Mouse (Mus musculus): Measurements from ENCODE around the gene Ccdc183. TPM values are rescaled to one million over a fixed set of nuclear protein-coding genes. Genes with fewer than 3 reads are reported as not detected.

Ccdc183 gene
- polyA plus RNA-seq, 1 experiment from 2014 or later = 0.13 TPM

DNA sequence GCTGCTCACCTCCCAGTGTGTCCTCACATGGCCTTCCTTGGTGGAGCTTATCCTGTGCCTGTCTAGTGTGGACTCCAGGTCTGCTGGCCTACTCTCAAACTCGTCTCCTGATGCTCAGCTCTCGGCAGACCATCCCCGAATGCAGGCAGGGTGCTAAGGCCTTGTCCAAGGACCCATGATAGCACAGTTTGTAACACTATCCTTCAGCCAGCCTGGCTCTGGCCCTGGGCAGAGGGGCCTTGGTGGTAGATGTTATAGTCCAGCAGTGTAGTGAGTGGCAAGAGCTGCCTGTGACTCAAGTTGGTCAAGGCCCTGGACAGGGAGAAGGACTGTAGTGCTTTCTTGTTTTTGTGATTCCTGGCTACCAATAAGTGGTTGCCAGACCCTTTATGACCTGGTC lies 16.1 kb upstream of the Ccdc183 start:
- DNase-seq (ENCODE audit: low spot score) = no peak
- Histone ChIP-seq H3K4me3 (no peak overlapping the region), H3K27ac (no peak overlapping the region), H3K27me3 (ENCODE audit: low read depth, poor library complexity, severe bottlenecking) (no peaks in the 10 kb centered on the region), H3K9me3 (replicated peaks) (no peaks in the 10 kb centered on the region), H3K4me1 (peaks cover 3% of the 10 kb centered on the region; the same call in 1 of the 2 replicates), H3K36me3 (no peaks in the 10 kb centered on the region)
- 82% methylated on average over 3 of the region's 3 CpGs for WGBS

DNA sequence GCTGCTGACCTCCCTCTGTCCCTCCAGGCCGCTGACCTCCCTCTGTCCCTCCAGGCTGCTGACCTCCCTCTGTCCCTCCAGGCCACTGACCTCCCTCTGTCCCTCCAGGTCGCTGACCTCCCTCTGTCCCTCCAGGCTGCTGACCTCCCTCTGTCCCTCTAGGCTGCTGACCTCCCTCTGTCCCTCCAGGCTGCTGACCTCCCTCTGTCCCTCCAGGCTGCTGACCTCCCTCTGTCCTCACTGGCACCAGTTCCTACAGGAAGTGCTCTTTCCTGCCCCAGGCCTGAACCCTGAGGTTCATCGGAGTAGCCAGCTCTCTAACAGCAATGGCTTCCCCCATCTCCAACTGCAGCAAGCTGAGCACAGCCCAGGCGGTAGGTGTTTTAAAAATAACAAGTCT lies 11.3 kb upstream of the Ccdc183 start:
- 35% methylated on average over 4 of the region's 4 CpGs for WGBS
- no peaks in the 10 kb centered on the region for H3K9me3 ChIP-seq (replicated peaks)
- H3K27me3 ChIP-seq (ENCODE audit: low read depth, poor library complexity, severe bottlenecking) = no peaks in the 10 kb centered on the region
- no peak overlapping the region for H3K27ac ChIP-seq
- no peaks in the 10 kb centered on the region for H3K36me3 ChIP-seq
- peaks cover 10% of the 10 kb centered on the region; the same call in 1 of the 2 replicates for H3K4me1 ChIP-seq
- no peak for DNase-seq (ENCODE audit: low spot score)
- no peak overlapping the region for H3K4me3 ChIP-seq

DNA sequence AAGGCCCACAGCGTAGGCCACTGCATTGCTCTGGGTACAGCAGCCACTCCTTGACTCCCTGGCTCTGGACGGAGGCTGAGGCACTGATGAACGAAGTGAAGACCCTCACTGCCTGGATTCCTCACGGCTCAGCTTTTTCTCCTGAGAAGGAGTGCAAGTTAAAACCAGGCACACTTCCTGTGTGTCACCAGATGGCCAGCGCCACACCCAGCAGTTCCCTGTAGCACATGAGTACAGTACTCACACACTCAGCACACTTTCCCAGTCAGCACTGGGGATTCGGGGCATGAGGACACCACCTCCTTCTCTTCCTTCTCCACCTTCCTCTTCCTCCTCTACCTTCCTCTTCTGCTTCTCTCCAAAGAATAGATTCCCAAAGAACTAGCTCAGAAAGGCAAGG lies 10.3 kb upstream of the Ccdc183 start, which contains the start of gene Fcna:
Gene Fcna, minus strand, starts transcription at position 220 of the 400 bp plus-strand sequence.
- H3K4me3 ChIP-seq = no peak within 1 kb of the TSS
- H3K27ac ChIP-seq = peak within 1 kb of the TSS; percentile 61; the same call in 1 of the 2 replicates

DNA sequence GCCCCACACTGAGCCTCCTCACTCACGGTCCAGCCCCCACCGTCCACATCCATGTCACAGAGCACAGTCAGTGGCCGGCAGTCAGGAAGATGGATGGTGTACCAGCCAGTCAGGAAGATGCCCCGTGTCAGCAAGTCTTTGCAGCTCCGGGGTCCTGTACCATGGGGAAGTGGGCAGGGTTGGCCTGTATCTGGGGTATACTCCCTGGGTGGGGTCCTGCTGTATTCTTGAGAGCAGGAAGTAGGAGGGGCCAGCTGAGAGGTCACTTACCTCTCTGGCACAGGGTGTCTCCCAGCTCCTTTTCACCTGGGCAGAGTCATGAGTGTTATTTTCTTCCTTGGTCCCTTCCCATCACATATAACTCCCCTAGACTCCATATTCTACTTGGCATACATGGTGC lies 8.5 kb upstream of the Ccdc183 start:
- Histone ChIP-seq H3K27me3 (ENCODE audit: low read depth, poor library complexity, severe bottlenecking) (no peaks in the 10 kb centered on the region), H3K27ac (no peak overlapping the region), H3K4me1 (peaks cover 23% of the 10 kb centered on the region), H3K9me3 (replicated peaks) (no peaks in the 10 kb centered on the region), H3K36me3 (no peaks in the 10 kb centered on the region), H3K4me3 (no peak overlapping the region)
- DNase-seq (ENCODE audit: low spot score) = no peak
- WGBS = 64% methylated on average over 5 of the region's 5 CpGs

More for the DNA sequence above, 10.3 kb upstream of the Ccdc183 start, which contains the start of gene Fcna:
- no peaks in the 10 kb centered on the region for H3K9me3 ChIP-seq (replicated peaks)
- WGBS = 79% methylated on average over 6 of the region's 6 CpGs
- no peak for DNase-seq (ENCODE audit: low spot score)
- H3K4me1 ChIP-seq = peaks cover 10% of the 10 kb centered on the region; the same call in 1 of the 2 replicates
- H3K27me3 ChIP-seq (ENCODE audit: low read depth, poor library complexity, severe bottlenecking) = no peaks in the 10 kb centered on the region
- no peaks in the 10 kb centered on the region for H3K36me3 ChIP-seq

DNA sequence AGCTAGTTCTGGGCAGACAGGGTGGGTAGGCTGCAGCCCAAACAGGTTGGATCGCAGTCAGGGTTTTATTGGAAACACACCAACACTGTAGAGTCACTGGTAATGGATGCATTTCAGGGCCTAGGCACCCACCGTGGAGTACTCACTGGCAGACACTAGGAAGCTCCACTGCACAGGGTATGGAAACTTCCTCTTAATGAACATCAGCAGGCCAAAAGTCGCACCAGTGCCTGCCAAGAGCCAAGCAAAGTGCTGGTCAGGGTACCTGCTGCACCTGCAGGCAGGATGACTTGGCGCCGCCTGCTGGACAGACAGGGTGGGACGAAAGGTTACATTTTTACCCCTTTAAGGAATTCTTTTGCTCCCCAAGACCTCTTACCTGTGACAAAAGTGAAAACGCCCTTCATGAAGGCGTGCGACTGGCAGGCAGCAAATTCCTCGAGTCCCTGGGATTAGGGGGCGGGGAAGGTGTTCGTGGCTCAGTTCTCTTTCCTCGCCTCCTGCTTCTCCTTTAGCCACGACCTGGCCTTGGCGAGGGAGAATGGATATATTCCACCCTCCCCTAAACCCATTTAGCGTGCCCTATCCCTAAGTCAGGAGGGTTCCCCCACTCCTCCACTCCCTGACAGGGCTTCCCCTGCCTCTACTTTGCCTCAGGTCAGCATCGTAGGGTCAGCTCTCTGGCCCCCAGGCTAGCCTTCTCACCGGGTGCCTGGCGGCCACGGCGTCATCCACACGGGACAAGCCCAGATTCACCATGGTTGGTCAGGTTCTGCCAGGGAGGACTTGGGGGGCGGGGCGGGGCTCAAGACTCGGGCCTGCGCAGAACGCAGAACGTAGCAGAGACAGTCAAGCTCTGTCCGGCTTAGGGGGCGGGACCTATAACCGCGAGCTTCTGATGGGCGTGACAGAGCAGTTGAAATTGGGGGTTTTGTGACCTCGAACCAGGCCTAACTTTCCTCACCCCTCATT lies 4.0 kb upstream of the Ccdc183 start, which contains the start of gene Tmem141:
Gene Tmem141, minus strand, starts transcription at position 777 of the 972 bp plus-strand sequence.
- peak within 1 kb of the TSS; percentile 59 for H3K4me3 ChIP-seq
- no peaks in the 10 kb centered on the region for H3K9me3 ChIP-seq (replicated peaks)
- peak; percentile 86 for DNase-seq (ENCODE audit: low spot score)
- 6% methylated on average over 34 of the region's 34 CpGs for WGBS
- peak within 1 kb of the TSS; percentile 80 for H3K27ac ChIP-seq
- peaks cover 16% of the 10 kb centered on the region for H3K4me1 ChIP-seq
- no peaks in the 10 kb centered on the region for H3K36me3 ChIP-seq
- peaks cover 25% of the 10 kb centered on the region for H3K27me3 ChIP-seq (ENCODE audit: low read depth, poor library complexity, severe bottlenecking)

DNA sequence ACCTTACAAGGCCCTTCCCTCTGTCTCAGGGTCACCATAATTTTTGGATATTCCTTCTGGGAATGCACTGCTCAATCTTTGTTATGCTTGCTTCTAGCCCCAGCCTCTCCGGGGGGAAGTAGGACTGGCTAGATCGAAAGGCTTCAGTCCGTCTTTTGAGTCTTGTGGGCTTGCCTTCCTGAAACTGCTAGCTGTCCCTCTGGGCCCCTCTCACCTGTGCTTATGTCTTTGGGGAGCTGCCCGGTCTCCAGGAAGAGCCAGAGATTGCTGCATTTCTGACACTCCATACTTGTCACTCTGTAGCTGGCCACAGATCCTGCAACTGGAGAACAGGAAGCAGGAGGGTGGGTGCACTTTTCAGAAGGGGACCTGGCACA lies 3.4 kb upstream of the Ccdc183 start:
- H3K4me1 ChIP-seq = peaks cover 21% of the 10 kb centered on the region
- no peak overlapping the region for H3K27ac ChIP-seq
- WGBS = 89% methylated on average over 4 of the region's 4 CpGs
- no peaks in the 10 kb centered on the region for H3K9me3 ChIP-seq (replicated peaks)
- H3K4me3 ChIP-seq = peak overlapping the region; percentile 59; the same call in 1 of the 2 replicates
- H3K27me3 ChIP-seq (ENCODE audit: low read depth, poor library complexity, severe bottlenecking) = peaks cover 32% of the 10 kb centered on the region
- no peaks in the 10 kb centered on the region for H3K36me3 ChIP-seq
- no peak for DNase-seq (ENCODE audit: low spot score)

DNA sequence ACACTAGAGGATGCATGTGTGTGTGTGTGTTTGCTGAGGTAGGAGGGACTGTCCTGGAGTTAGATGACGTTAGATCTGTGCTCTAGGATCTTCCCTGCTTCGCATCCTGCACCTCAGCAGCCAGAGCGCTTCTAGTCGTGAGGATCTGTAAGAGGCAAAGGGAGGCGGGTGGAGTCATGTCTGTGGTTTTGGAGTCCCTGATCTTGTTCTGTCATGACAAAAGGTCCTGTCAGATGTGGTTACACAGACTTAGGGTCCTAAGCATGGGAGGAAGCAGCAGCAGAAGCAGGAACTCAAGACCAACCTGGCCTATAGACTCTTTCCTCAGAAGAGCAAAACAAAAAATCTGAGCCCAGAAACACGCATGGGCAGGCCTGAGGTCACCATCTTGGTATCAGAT lies 2.9 kb upstream of the Ccdc183 start:
- no peak overlapping the region for H3K4me3 ChIP-seq
- 86% methylated on average over 6 of the region's 6 CpGs for WGBS
- peaks cover 21% of the 10 kb centered on the region for H3K4me1 ChIP-seq
- H3K27ac ChIP-seq = no peak overlapping the region
- no peak for DNase-seq (ENCODE audit: low spot score)
- no peaks in the 10 kb centered on the region for H3K36me3 ChIP-seq
- H3K27me3 ChIP-seq (ENCODE audit: low read depth, poor library complexity, severe bottlenecking) = peaks cover 37% of the 10 kb centered on the region
- H3K9me3 ChIP-seq (replicated peaks) = no peaks in the 10 kb centered on the region

DNA sequence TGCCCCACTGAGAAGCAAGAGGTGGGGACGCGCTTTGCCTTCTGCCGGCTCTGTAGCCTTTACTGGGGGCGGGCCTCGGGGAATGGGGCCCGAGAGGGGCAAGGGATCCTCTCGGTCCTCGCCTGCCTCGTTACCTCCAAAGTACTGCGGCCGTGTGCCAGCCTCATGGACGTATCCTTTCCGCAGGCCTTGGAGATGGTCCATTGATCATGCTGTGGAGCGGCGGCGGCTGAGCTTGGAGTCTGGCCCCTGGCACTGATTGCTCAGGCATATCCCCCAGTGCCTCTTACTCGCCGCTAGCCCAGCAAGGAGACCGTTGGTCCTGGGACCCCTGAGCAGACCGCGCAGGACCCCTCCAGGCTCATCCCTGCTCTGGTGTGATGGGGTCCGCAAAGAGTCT lies 1.1 kb downstream of the Ccdc183 start:
- H3K9me3 ChIP-seq (replicated peaks) = no peaks in the 10 kb centered on the region
- H3K27me3 ChIP-seq (ENCODE audit: low read depth, poor library complexity, severe bottlenecking) = peaks cover 75% of the 10 kb centered on the region
- DNase-seq (ENCODE audit: low spot score) = peak; percentile 33
- no peak overlapping the region for H3K27ac ChIP-seq
- H3K36me3 ChIP-seq = no peaks in the 10 kb centered on the region
- H3K4me3 ChIP-seq = peak overlapping the region; percentile 28; the same call in 1 of the 2 replicates
- H3K4me1 ChIP-seq = peaks cover 13% of the 10 kb centered on the region
- WGBS = 18% methylated on average over 22 of the region's 22 CpGs

DNA sequence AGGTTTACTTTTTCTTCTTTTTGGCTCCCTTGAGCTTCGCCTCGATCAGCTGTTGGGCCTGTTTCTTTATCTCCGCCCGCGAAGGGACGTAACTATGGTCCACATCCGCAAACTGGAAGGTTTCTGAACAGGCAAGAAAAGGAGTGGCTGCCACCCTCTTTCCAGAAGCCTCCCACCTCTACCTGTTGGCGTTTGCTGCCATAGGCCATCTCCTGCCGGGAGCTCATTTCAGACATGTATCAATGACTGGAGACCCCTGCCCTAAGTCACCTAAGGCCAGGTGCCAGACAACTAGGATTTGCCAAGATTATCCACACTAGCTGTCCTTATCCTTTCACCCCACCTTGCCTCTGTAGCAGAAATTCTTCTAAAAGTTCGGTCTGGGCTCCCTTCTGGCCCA lies 8.8 kb downstream of the Ccdc183 start:
- H3K4me1 ChIP-seq = peaks cover 19% of the 10 kb centered on the region
- peaks cover 16% of the 10 kb centered on the region for H3K36me3 ChIP-seq
- peaks cover 41% of the 10 kb centered on the region; the same call in 1 of the 2 replicates for H3K27me3 ChIP-seq (ENCODE audit: low read depth, poor library complexity, severe bottlenecking)
- H3K9me3 ChIP-seq (replicated peaks) = no peaks in the 10 kb centered on the region
- H3K27ac ChIP-seq = peak overlapping the region; percentile 98
- WGBS = 64% methylated on average over 10 of the region's 10 CpGs
- peak overlapping the region; percentile 98 for H3K4me3 ChIP-seq
- DNase-seq (ENCODE audit: low spot score) = no peak

DNA sequence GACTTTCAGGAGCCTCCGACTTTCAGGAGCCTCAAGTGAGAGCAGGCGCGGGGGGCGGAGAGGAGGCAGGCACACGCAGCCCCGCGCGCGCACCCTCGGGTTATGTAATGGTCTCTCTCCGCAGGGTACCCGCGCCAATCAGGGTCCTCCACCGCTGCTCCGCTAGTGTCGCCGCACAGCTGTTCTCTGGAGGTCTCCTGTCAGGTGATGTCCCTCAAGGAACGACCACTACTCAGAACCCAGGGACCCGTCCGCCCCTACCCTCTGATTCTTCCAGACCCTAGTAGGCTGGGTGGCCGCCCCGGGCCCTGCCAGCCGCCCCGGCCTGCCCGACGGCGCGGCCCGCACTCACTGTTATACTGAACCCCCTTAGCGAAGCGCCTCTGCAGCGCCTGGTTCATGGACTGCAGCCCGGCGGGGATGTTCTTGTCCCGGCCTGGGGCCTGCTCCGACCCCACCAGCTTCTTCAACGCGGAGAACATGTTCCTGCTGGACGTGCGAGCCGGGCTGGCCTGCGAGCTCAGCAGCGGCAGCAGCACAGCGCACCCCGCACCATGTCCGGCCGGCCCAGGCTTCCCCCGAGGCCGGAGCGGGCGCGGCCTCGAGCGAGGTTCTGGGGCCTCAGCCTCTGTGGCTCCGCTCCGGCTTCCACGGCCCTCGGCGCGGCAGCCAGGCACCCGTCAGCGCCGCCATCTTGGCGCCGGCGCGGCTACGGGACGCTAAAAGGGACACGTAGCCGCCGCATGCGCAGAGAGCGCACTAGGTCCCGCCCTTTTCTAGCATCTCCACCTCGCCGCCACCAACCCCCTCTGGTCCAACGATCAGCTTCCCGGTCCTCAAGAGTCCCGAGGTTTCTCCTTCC lies 9.5 kb downstream of the Ccdc183 start, which contains the start of gene Rabl6:
Gene Rabl6, minus strand, starts transcription at position 761 of the 862 bp plus-strand sequence.
- peak within 1 kb of the TSS; percentile 98 for H3K27ac ChIP-seq
- peaks cover 23% of the 10 kb centered on the region for H3K36me3 ChIP-seq
- DNase-seq (ENCODE audit: low spot score) = peak; percentile 89
- H3K4me1 ChIP-seq = peaks cover 19% of the 10 kb centered on the region
- peak within 1 kb of the TSS; percentile 98 for H3K4me3 ChIP-seq
- under 1% methylated on average over 80 of the region's 80 CpGs for WGBS
- peaks cover 34% of the 10 kb centered on the region; the same call in 1 of the 2 replicates for H3K27me3 ChIP-seq (ENCODE audit: low read depth, poor library complexity, severe bottlenecking)
- no peaks in the 10 kb centered on the region for H3K9me3 ChIP-seq (replicated peaks)

DNA sequence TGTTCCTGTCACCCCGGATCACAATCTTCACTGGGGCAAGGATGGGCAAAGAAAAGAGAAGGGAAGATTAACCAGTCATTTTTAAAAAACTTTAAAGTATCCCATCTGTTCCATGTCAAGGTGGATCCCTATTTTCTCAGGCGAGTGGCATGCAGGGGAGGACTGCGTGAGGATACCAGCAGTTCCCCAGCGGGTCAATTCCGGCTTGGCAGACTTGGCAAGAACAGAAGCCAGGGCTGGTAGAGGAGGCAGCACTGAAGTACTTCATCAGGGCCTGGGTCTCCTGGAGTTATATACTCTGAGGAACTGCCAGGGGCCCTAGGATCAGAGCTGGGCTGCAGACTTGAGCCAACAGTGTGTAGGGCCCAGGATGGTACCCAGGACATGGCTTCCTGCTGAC lies 15.0 kb downstream of the Ccdc183 start:
- 93% methylated on average over 5 of the region's 5 CpGs for WGBS
- H3K36me3 ChIP-seq = peaks cover 77% of the 10 kb centered on the region
- no peak for DNase-seq (ENCODE audit: low spot score)
- H3K4me1 ChIP-seq = peaks cover 12% of the 10 kb centered on the region
- no peaks in the 10 kb centered on the region for H3K27me3 ChIP-seq (ENCODE audit: low read depth, poor library complexity, severe bottlenecking)
- H3K27ac ChIP-seq = no peak overlapping the region
- H3K9me3 ChIP-seq (replicated peaks) = no peaks in the 10 kb centered on the region
- no peak overlapping the region for H3K4me3 ChIP-seq

DNA sequence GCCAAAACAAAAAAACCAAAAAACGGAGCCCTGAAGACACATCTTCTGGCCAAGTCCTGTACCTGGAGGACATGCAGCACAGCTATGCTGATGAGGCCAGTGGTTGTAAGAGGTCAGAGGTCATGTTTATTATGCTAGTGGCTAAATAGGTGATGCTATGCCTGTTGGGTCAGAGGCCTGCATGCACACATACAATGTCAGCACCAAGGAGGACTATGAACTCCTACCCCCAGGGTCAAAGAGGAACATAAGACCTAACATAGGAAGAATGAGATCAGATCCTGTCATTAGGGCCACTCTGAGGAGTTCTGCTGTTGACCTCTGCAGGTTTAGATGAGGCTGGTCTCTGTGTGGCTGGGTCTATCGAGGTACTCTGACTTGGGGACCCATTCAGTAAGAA lies 17.4 kb downstream of the Ccdc183 start:
- Histone ChIP-seq H3K4me1 (no peaks in the 10 kb centered on the region), H3K4me3 (no peak overlapping the region), H3K27me3 (ENCODE audit: low read depth, poor library complexity, severe bottlenecking) (no peaks in the 10 kb centered on the region), H3K9me3 (replicated peaks) (no peaks in the 10 kb centered on the region), H3K36me3 (peaks cover 97% of the 10 kb centered on the region), H3K27ac (no peak overlapping the region)
- WGBS = 95% methylated on average over 2 of the region's 2 CpGs
- DNase-seq (ENCODE audit: low spot score) = no peak
